In the genomic region with DNA sequence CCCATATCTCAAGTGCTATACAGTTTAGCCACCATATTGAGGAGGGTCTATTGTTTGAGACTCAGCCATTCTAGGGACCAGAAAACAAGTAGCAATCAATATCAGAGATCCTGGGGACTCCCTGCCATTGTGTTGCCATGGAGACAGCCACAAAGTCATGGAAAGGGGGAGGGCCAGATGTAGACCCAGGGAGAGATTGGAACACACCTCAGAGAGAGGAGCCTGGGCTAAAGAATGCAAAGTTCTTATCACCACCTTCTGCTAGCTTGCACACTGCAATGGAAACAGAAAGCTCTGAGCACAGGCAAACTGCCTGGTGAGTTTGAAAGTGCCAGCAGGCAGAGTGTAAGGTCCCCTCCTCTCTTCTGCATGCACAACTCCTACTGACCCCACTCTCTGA, we compare ENCODE assay signal across 19 mouse cellular contexts. TPM values are rescaled to one million over a fixed set of nuclear protein-coding genes. Genes with fewer than 3 reads are reported as not detected.
A peak's percentile ranks its signal among the peaks of the same experiment; 100 is the strongest.
DNase-seq lines count a peak whose midpoint lies in the region; ATAC-seq lines count a peak whose summit lies in the region.
"Had no signal": no experiment of that assay in that cellular context is flagged by ENCODE, and none has a peak within 500 bp of the region (broad histone marks: within the 10 kb centered on the region; RNA-seq: fewer than 3 reads in every experiment).

No protein-coding gene starts in this region.

- no peaks in the 10 kb centered on the region for H3K9me3 ChIP-seq in hindbrain, embryonic 13.5 days
- H3K9me3 ChIP-seq in hindbrain, embryonic 12.5 days (replicated peaks), result no peaks in the 10 kb centered on the region
- H3K9me3 ChIP-seq in midbrain, embryonic 13.5 days, result no peaks in the 10 kb centered on the region
- H3K9me3 ChIP-seq in midbrain, embryonic 15.5 days, result no peaks in the 10 kb centered on the region
- H3K9me3 ChIP-seq: embryonic facial prominence, embryonic 13.5 days; forebrain, embryonic 12.5 days; heart, embryonic 13.5 days had no signal

- no peak overlapping the region for H3K4me3 ChIP-seq in hindbrain, embryonic 13.5 days
- H3K4me3 ChIP-seq in hindbrain, embryonic 12.5 days, result no peak overlapping the region
- H3K4me3 ChIP-seq in midbrain, embryonic 13.5 days (replicated peaks), result no peak overlapping the region
- no peak overlapping the region for H3K4me3 ChIP-seq in midbrain, embryonic 15.5 days
- H3K4me3 ChIP-seq: embryonic facial prominence, embryonic 13.5 days; forebrain, embryonic 12.5 days; heart, adult 2 months; heart, embryonic 13.5 days had no signal

- H3K4me2 ChIP-seq in hindbrain, embryonic 13.5 days, result no peak overlapping the region
- H3K4me2 ChIP-seq in hindbrain, embryonic 12.5 days (replicated peaks), result no peak overlapping the region
- H3K4me2 ChIP-seq in midbrain, embryonic 13.5 days (replicated peaks), result no peak overlapping the region
- no peak overlapping the region for H3K4me2 ChIP-seq in midbrain, embryonic 15.5 days
- H3K4me2 ChIP-seq: embryonic facial prominence, embryonic 13.5 days; forebrain, embryonic 12.5 days; heart, embryonic 13.5 days had no signal

- peaks cover 43% of the 10 kb centered on the region for H3K36me3 ChIP-seq in hindbrain, embryonic 13.5 days
- peaks cover 34% of the 10 kb centered on the region for H3K36me3 ChIP-seq in hindbrain, embryonic 12.5 days
- peaks cover 48% of the 10 kb centered on the region for H3K36me3 ChIP-seq in midbrain, embryonic 13.5 days
- peaks cover 11% of the 10 kb centered on the region for H3K36me3 ChIP-seq in midbrain, embryonic 15.5 days (replicated peaks)

- no peaks in the 10 kb centered on the region for H3K27me3 ChIP-seq in hindbrain, embryonic 13.5 days
- H3K27me3 ChIP-seq in hindbrain, embryonic 12.5 days, result no peaks in the 10 kb centered on the region
- no peaks in the 10 kb centered on the region for H3K27me3 ChIP-seq in midbrain, embryonic 13.5 days
- H3K27me3 ChIP-seq in midbrain, embryonic 15.5 days (replicated peaks), result no peaks in the 10 kb centered on the region
- H3K27me3 ChIP-seq: embryonic facial prominence, embryonic 13.5 days; forebrain, embryonic 12.5 days; heart, embryonic 13.5 days had no signal

- DNase-seq in thymus, postnatal 0 days (ENCODE audit: low spot score), result no peak
- DNase-seq: adrenal gland, postnatal 10 days; cerebellum, adult 11-12 months; cerebellum, adult 9-10 months; cerebellum, postnatal 25 days; gastrocnemius, postnatal 10 days; heart, adult 2 months; heart, postnatal 36 days had no signal

- no peak for ATAC-seq in hindbrain, embryonic 13.5 days (ENCODE audit: low FRiP score)
- no peak for ATAC-seq in hindbrain, embryonic 12.5 days (ENCODE audit: low FRiP score)
- no peak for ATAC-seq in midbrain, embryonic 13.5 days
- no peak for ATAC-seq in midbrain, embryonic 15.5 days (replicated peaks)
- 0 out of 2 replicates have a peak, but pooled peaks have one; percentile 11 for ATAC-seq in common myeloid progenitor, adult 5-6 weeks (replicated peaks; ENCODE audit: low read depth, poor library complexity, severe bottlenecking)
- peak; percentile 72 for ATAC-seq in megakaryocyte-erythroid progenitor cell, adult 5-6 weeks (replicated peaks; ENCODE audit: low FRiP score, low TSS enrichment, poor library complexity, severe bottlenecking)
- ATAC-seq: forebrain, embryonic 16.5 days had no signal

- peaks cover 8% of the 10 kb centered on the region for H3K4me1 ChIP-seq in hindbrain, embryonic 13.5 days (replicated peaks)
- 0 out of 2 replicates have a peak, but pooled peaks cover 5% of the 10 kb centered on the region for H3K4me1 ChIP-seq in hindbrain, embryonic 12.5 days
- H3K4me1 ChIP-seq in midbrain, embryonic 13.5 days (replicated peaks), result peaks cover 6% of the 10 kb centered on the region; the same call in 1 of the 2 replicates
- no peaks in the 10 kb centered on the region; the same call in 1 of the 2 replicates for H3K4me1 ChIP-seq in midbrain, embryonic 15.5 days
- H3K4me1 ChIP-seq: embryonic facial prominence, embryonic 13.5 days had no signal

- 0 out of 2 replicates have a peak overlapping the region, but pooled peaks have one; percentile 52 for H3K27ac ChIP-seq in hindbrain, embryonic 13.5 days
- no peak overlapping the region for H3K27ac ChIP-seq in hindbrain, embryonic 12.5 days
- H3K27ac ChIP-seq in midbrain, embryonic 13.5 days, result peak overlapping the region; percentile 0; the same call in 1 of the 2 replicates
- no peak overlapping the region for H3K27ac ChIP-seq in midbrain, embryonic 15.5 days
- H3K27ac ChIP-seq: embryonic facial prominence, embryonic 13.5 days; forebrain, embryonic 12.5 days; heart, adult 2 months; heart, embryonic 13.5 days had no signal

- no peak overlapping the region for H3K9ac ChIP-seq in hindbrain, embryonic 13.5 days
- H3K9ac ChIP-seq in hindbrain, embryonic 12.5 days, result no peak overlapping the region
- H3K9ac ChIP-seq in midbrain, embryonic 13.5 days (replicated peaks), result no peak overlapping the region
- H3K9ac ChIP-seq in midbrain, embryonic 15.5 days, result no peak overlapping the region
- H3K9ac ChIP-seq: embryonic facial prominence, embryonic 13.5 days; forebrain, embryonic 12.5 days; heart, embryonic 13.5 days had no signal

RNA-seq across cellular contexts. Expression of gene Idnk, which starts 10.7 kb away (rescaled TPM):
- 71.4 and 73.5 TPM in 2 replicates for polyA plus RNA-seq in hindbrain, embryonic 13.5 days (2015; fragmentation: Nextera tagmentation; extraction: Ambion mirVana)
- polyA plus RNA-seq in hindbrain, embryonic 12.5 days (2016; fragmentation: Nextera tagmentation; extraction: Ambion mirVana), result 62.0 and 68.1 TPM in 2 replicates
- polyA plus RNA-seq in midbrain, embryonic 13.5 days (2015; fragmentation: Nextera tagmentation; extraction: Ambion mirVana), result 70.3 and 77.4 TPM in 2 replicates
- 60.4 and 60.8 TPM in 2 replicates for polyA plus RNA-seq in midbrain, embryonic 15.5 days (2015; fragmentation: Nextera tagmentation; extraction: Ambion mirVana)
- total RNA-seq in common myeloid progenitor, adult 5-6 weeks (2017), result 24.9 and 28.5 TPM in 2 replicates
- 28.7 and 32.6 TPM in 2 replicates for total RNA-seq in megakaryocyte-erythroid progenitor cell, adult 5-6 weeks (2014; fragmentation: Nextera tagmentation)
- total RNA-seq in megakaryocyte-erythroid progenitor cell, adult 5-6 weeks (2017), result 29.1 and 43.7 TPM in 2 replicates
- polyA plus RNA-seq in thymus, postnatal 0 days (2015; fragmentation: Nextera tagmentation; extraction: Ambion mirVana), result 109 and 117 TPM in 2 replicates

RNA-seq across cellular contexts. Expression of gene Hnrnpa0, which starts 39.8 kb away (rescaled TPM):
- 67.5 and 68.8 TPM in 2 replicates for polyA plus RNA-seq in hindbrain, embryonic 13.5 days (2015; fragmentation: Nextera tagmentation; extraction: Ambion mirVana)
- polyA plus RNA-seq in hindbrain, embryonic 12.5 days (2016; fragmentation: Nextera tagmentation; extraction: Ambion mirVana), result 55.5 and 57.3 TPM in 2 replicates
- polyA plus RNA-seq in midbrain, embryonic 13.5 days (2015; fragmentation: Nextera tagmentation; extraction: Ambion mirVana), result 65.8 and 76.4 TPM in 2 replicates
- 40.5 and 48.7 TPM in 2 replicates for polyA plus RNA-seq in midbrain, embryonic 15.5 days (2015; fragmentation: Nextera tagmentation; extraction: Ambion mirVana)
- 87.6 and 121 TPM in 2 replicates for total RNA-seq in common myeloid progenitor, adult 5-6 weeks (2017)
- 113 and 115 TPM in 2 replicates for total RNA-seq in megakaryocyte-erythroid progenitor cell, adult 5-6 weeks (2014; fragmentation: Nextera tagmentation)
- 88.6 and 91.6 TPM in 2 replicates for total RNA-seq in megakaryocyte-erythroid progenitor cell, adult 5-6 weeks (2017)
- 41.9 and 52.6 TPM in 2 replicates for polyA plus RNA-seq in thymus, postnatal 0 days (2015; fragmentation: Nextera tagmentation; extraction: Ambion mirVana)

RNA-seq across cellular contexts. Expression of gene Ubqln1, which starts 47.3 kb away (rescaled TPM):
- 125 and 126 TPM in 2 replicates for polyA plus RNA-seq in hindbrain, embryonic 13.5 days (2015; fragmentation: Nextera tagmentation; extraction: Ambion mirVana)
- 161 and 169 TPM in 2 replicates for polyA plus RNA-seq in hindbrain, embryonic 12.5 days (2016; fragmentation: Nextera tagmentation; extraction: Ambion mirVana)
- 116 and 132 TPM in 2 replicates for polyA plus RNA-seq in midbrain, embryonic 13.5 days (2015; fragmentation: Nextera tagmentation; extraction: Ambion mirVana)
- polyA plus RNA-seq in midbrain, embryonic 15.5 days (2015; fragmentation: Nextera tagmentation; extraction: Ambion mirVana), result 139 and 146 TPM in 2 replicates
- total RNA-seq in common myeloid progenitor, adult 5-6 weeks (2017), result 70.7 and 76.1 TPM in 2 replicates
- total RNA-seq in megakaryocyte-erythroid progenitor cell, adult 5-6 weeks (2014; fragmentation: Nextera tagmentation), result 72.5 and 79.4 TPM in 2 replicates
- 76.5 and 87.6 TPM in 2 replicates for total RNA-seq in megakaryocyte-erythroid progenitor cell, adult 5-6 weeks (2017)
- polyA plus RNA-seq in thymus, postnatal 0 days (2015; fragmentation: Nextera tagmentation; extraction: Ambion mirVana), result 89.4 and 92.3 TPM in 2 replicates

RNA-seq across cellular contexts. Expression of gene Klhl3, which starts 54.7 kb away (rescaled TPM):
- 11.5 and 11.7 TPM in 2 replicates for polyA plus RNA-seq in hindbrain, embryonic 13.5 days (2015; fragmentation: Nextera tagmentation; extraction: Ambion mirVana)
- polyA plus RNA-seq in hindbrain, embryonic 12.5 days (2016; fragmentation: Nextera tagmentation; extraction: Ambion mirVana), result 5.8 and 6.3 TPM in 2 replicates
- polyA plus RNA-seq in midbrain, embryonic 13.5 days (2015; fragmentation: Nextera tagmentation; extraction: Ambion mirVana), result 8.9 and 9.6 TPM in 2 replicates
- polyA plus RNA-seq in midbrain, embryonic 15.5 days (2015; fragmentation: Nextera tagmentation; extraction: Ambion mirVana), result 12.7 and 14.2 TPM in 2 replicates
- total RNA-seq in common myeloid progenitor, adult 5-6 weeks (2017), result 1.9 TPM in 2 replicates
- 0.07 TPM in 1 of 2 replicates, not detected in the other for total RNA-seq in megakaryocyte-erythroid progenitor cell, adult 5-6 weeks (2014; fragmentation: Nextera tagmentation)
- total RNA-seq in megakaryocyte-erythroid progenitor cell, adult 5-6 weeks (2017), result 0.38 TPM in 1 of 2 replicates, not detected in the other
- polyA plus RNA-seq in thymus, postnatal 0 days (2015; fragmentation: Nextera tagmentation; extraction: Ambion mirVana), result 1.4 and 1.8 TPM in 2 replicates
- total RNA-seq: MEL had no signal

Comparison
In these comparisons a context has a peak if more than half of its experiments do, and no peak if none do; other contexts are left out.
1. H3K27ac ChIP-seq: peak in hindbrain, embryonic 13.5 days (single experiment) and midbrain, embryonic 13.5 days (single experiment); none in hindbrain, embryonic 12.5 days (single experiment) and midbrain, embryonic 15.5 days (single experiment).
2. ATAC-seq: peak in common myeloid progenitor, adult 5-6 weeks (single experiment) and megakaryocyte-erythroid progenitor cell, adult 5-6 weeks (single experiment); none in hindbrain, embryonic 13.5 days (single experiment), hindbrain, embryonic 12.5 days (single experiment), midbrain, embryonic 13.5 days (single experiment) and midbrain, embryonic 15.5 days (single experiment).